Mouse (Mus musculus) retina, embryonic 14.5 days (tissue): Measurements from ENCODE around the gene Dnase1l2.

Experiments used
- DNase-seq: peaks from one replicate; pipeline ENCODE4 v3.0.0-alpha.2; 2015; ENCODE audit warnings: low spot score

Gene Dnase1l2

GRCm38 (mm10) chr17:24442632-24443155 lies at the start of gene Dnase1l2:
Gene Dnase1l2 (minus strand): TSS chr17:24443105.
- DNase-seq, result no peak

GRCm38 (mm10) chr17:24490399-24490798 lies 47.5 kb upstream of the Dnase1l2 start:
- no peak for DNase-seq

DNA sequence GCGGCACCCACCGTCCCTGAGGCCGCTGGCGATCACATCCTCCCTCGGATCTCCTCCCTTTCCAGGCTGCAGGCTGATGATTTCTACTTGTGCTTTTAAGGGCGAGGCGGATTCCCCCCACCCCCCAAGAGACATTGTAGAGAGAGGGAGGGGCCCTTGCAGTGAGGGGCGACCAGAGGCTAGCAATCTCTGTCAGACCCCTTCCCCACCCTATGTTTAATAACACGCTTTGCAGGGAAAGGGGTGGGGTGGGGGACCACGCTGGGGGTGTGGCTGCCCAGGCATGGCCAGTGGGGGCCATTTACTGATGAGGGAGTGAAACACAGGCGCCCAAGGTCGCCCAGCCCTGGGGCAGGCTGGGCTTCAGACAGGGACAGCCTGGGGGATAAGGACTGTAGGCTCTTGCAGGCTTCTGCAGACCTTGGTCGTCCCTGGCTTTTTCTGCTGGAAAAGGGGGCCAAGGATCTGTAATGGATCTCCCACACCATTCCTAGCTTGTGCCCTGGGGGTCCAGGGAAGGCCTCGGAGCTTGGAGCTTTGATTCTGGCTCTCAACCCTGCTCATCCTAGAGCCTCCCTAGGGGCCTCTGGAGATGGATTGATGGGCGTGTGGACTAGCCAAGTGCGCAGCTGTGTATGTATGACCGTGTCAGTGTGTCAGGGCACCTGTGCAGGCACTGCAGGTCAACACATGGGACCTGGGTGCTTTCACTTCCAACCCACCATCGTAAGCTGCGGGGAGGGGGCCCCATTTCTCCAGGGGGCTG lies 46.5 kb upstream of the Dnase1l2 start:
- peak; percentile 33 for DNase-seq

DNA sequence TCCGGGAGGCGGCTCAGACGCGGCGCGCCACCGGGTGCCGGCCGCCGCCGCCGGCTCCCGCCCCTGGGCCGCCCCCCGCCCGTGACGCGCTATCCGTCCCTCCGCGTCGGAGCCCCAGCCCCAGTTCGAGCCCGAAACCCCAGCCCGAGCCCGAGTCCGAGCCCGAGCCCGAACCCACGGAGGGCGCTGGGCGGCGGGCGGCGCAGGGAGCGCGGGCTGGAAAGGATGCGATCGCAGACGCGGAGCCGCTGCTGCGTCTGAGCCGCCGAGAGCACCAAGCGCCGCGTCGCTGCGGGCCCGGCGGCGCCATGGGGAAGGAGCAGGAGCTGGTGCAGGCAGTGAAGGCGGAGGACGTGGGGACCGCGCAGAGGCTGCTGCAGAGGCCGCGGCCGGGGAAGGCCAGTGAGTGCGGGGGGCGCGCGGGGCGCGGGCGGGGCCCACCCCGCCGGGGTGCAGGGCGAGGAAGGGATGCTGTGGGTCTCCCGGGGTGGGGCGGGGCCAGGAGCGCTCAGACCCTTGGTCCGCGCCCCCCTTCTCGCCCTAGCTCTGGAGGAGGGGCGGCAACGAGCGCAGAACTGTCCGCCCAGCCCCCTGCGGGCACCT lies 45.9 kb upstream of the Dnase1l2 start:
- peak; percentile 68 for DNase-seq

- DNase-seq, result peak; percentile 59
Observed at GRCm38 (mm10) chr17:24488186-24488661, 45.3 kb upstream of the Dnase1l2 start, which contains the start of gene Caskin1. Gene Caskin1 (plus strand): TSS chr17:24488601.

DNA sequence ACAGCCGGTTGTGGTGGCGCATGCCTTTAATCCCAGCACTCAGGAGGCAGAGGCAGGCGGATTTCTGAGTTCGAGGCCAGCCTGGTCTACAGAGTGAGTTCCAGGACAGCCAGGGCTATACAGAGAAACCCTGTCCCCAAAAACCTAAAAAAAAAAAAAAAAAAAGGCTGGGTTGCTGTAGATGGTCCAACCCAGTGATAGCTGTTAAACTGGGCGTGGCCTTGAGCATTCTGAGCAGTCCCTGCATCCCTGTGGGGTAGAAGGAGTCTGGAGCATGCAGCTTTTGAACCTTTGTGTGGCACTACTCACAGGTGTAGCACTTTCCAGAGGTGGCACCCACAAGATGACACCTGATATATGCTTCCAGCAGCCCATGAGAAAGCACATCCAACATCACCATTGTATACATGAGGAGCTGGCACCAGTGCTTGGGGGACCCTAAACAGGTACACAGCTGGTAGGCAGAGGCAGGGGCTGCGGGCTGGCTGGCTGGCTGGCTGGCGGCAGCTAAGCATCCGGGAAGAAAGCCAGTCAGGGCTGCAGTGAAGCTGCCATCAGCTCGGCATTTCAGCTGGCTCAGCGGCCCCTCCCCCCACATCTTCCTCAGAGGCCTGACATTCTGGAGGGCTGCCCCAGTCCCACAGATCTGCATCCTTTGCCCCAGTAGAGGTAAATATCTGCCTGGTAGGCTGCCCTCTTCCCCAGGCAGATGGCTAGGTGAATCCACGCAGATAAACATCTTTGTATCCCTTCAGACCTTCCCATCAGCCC lies 42.4 kb upstream of the Dnase1l2 start:
- DNase-seq, result no peak

GRCm38 (mm10) chr17:24483495-24483894 lies 40.6 kb upstream of the Dnase1l2 start:
- no peak for DNase-seq

- DNase-seq, result no peak
Observed at GRCm38 (mm10) chr17:24481027-24481815, 38.3 kb upstream of the Dnase1l2 start.

- peak; percentile 34 for DNase-seq
Observed at GRCm38 (mm10) chr17:24480201-24480826, 37.4 kb upstream of the Dnase1l2 start.

DNA sequence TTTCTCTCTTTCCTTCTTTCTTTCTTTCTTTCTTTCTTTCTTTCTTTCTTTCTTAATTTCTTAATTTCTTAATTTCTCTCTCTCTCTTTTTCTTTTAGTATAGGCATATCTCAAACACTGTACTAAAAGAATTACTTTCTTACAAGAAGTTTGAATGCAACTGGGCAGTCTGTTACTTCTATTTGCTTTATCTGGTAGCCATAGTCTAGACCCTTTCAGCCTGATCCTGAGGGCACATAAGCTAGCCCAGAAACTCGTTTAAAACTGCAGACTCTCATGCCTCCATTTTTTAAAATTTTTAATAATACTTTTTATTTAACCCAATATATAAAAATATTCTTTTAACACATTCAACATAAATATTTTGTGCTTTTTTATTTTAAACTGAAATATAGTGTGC lies 36.5 kb upstream of the Dnase1l2 start:
- no peak for DNase-seq

DNA sequence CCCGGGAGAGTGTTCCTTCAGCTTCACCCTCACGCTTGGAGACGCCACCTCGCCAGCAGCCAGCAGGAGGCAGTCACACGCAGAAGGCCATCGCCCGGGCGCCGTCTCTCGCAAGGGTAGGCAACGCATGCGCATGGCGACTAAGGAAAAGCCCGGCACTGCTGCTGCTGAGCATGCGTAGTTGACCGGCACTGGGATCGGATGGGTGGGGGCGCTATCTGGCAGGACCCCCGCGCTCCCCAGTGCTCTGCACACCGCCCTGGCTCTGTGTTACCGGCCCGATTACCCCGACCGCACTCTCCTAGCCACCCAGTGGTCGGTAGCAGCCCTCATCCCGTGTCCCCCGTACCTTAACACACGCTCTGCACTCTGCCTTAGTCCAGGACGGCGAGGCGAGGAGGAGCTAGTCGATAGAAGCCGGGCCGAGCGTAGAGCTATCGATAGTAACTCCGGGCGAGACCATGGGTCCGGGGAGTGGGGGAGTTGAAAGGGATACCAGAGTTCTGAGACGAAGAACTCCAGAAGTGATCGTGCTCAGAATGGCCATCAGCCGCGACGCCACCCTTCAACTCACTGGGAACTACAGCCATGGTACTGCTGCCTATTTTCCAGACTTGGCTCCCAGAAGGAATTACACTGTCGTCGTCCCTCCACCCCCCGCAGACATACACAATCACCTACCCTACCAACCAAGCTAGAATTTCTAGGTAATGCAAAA lies 35.9 kb upstream of the Dnase1l2 start, which contains the start of gene Mlst8:
Mlst8 (minus strand) TSS at position 416 of the 718 bp plus-strand sequence.
- DNase-seq, result peak; percentile 97

GRCm38 (mm10) chr17:24477985-24478600 lies 35.2 kb upstream of the Dnase1l2 start:
- DNase-seq, result peak; percentile 33

- no peak for DNase-seq
Observed at GRCm38 (mm10) chr17:24477053-24477984, 34.4 kb upstream of the Dnase1l2 start.

- DNase-seq, result no peak
Observed at GRCm38 (mm10) chr17:24476022-24476776, 33.3 kb upstream of the Dnase1l2 start.

DNA sequence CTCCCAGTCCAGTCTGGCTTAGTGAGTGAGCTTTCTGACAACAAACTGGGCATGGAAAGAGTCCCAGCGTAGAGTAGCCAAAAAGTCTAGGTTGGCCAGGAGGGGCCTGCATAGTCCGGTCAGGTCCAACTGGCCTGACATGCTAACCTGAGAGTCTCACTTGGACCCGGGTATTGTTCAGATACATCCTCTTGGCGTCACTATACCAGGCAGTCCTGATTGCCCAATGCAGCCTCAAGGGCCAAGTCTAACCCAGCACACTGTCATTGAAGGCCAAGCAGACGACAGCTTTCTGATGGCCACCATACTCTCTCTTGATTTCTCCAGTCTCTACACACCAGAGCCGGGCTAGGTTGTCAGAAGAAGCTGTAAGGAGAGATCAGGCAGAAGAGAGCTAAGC lies 32.7 kb upstream of the Dnase1l2 start:
- DNase-seq, result no peak

DNA sequence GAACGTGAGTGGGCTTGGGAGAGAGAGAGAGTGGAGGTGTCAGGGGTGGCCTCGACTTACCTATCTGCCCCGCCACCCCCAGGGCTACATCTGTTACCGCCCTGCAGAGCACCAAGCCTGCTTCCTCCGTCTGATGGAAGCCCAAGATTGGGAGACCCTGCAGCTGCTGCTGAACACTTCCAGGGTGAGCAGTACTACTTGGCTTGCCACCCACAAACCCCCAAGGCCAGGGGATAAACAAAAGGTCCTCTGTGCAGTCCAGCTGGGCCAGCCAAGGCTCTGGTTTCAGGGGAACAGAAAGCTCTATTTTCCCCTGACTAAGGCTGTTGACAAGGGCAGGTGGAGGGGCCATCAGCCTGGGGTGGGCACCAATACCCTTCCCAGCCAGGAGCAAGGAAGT lies 31.7 kb upstream of the Dnase1l2 start:
- DNase-seq, result no peak

DNA sequence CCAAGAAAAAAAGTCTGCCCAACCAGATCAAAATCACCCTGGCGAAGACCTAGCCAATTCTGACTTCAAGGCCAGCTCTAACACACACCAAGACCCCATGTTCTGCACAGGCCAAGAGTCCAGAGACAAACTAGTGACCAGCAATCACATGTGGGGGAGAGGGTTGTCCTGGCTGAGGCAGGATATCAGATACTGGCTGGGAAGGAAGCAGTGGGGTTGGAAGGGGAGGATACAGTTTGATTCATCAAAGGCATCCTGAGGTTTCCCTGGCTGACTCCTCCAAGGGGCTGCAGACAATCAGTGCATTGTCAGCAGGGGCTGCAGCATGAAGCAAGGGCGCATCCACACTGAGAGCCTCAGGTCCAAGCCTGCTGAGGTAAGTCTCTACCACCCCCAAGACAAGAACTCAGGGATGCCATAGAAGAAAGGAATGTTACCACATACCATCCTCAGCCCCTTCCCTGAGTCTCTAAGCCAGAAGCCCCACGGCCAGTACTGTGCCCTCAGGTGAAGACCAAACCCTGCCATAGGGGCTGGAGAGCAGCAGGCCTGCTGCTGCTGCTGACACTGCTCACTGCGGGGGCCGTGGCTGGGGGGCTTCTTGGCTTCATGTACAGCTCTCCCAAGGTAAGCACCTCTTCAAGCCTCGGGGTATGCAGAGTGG lies 30.8 kb upstream of the Dnase1l2 start, which contains the start of gene Bricd5:
Bricd5 (plus strand) TSS at position 273 of the 664 bp plus-strand sequence.
- no peak for DNase-seq
